ENCODE assay signal across 14 mouse cellular contexts in the genomic region with DNA sequence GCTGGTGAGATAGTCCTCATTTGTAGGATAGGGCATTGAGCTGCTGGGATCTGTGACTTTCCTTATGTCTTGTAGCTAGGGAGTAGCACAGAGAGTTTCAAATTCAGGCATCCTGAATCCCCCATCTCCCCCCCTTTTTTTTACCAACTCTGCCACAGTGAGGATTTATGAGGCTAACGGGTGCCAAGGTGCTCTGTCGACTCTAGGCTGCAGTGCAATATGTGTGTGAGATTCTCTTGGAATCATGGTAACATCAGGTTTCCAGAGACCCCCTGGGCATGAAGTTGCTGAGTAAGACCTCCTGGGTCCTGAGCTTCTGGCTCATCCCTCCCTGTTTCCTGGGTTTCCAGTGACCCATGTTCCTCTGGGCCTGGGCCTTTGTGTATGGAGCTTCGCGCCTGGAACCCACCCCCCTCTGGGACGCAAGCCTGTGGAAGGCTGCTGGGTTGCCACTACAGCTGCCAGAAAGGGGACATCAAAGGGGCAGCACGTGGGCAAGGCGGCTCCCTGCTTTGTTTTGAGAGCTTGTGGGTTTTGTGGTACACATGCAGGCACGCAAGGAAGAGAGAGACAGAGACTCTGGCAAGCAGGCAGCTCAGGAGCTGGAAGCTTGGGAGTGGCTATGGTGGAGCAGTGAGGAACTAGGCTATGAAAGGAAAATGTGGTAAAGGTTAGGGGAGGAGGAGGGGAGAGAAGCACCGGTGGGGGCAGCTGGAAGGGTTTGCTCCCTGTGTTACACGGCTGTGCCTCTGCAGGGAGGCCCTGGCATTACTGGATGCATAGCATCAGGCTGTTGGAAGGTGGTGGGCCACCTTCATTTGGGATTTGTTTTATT.
DNase-seq lines count a peak whose midpoint lies in the region; ATAC-seq and TF ChIP-seq lines count a peak whose summit lies in the region.
"Had no signal": no experiment of that assay in that cellular context is flagged by ENCODE, and none has a peak within 500 bp of the region (broad histone marks: within the 10 kb centered on the region; RNA-seq: fewer than 3 reads in every experiment).

No protein-coding gene starts in this region.

- no peaks in the 10 kb centered on the region for H3K27me3 ChIP-seq in embryonic facial prominence, embryonic 11.5 days (ENCODE audit: control insufficient read depth, insufficient read depth, low read length)
- H3K27me3 ChIP-seq in embryonic facial prominence, embryonic 10.5 days (replicated peaks; ENCODE audit: low read depth, poor library complexity, severe bottlenecking) = peaks cover 97% of the 10 kb centered on the region
- H3K27me3 ChIP-seq in forebrain, embryonic 11.5 days (ENCODE audit: control insufficient read depth, insufficient read depth, low read length) = peaks cover 12% of the 10 kb centered on the region
- H3K27me3 ChIP-seq in hindbrain, postnatal 0 days (ENCODE audit: insufficient read depth, low read length) = no peaks in the 10 kb centered on the region
- H3K27me3 ChIP-seq in thymus, adult 2 months (ENCODE audit: control insufficient read depth, insufficient read depth, low read length) = no peaks in the 10 kb centered on the region

- no peaks in the 10 kb centered on the region for H3K36me3 ChIP-seq in embryonic facial prominence, embryonic 11.5 days (replicated peaks; ENCODE audit: control insufficient read depth, insufficient read depth, low read depth, low read length)
- H3K36me3 ChIP-seq in embryonic facial prominence, embryonic 10.5 days (replicated peaks) = no peaks in the 10 kb centered on the region
- H3K36me3 ChIP-seq in forebrain, embryonic 11.5 days (ENCODE audit: control insufficient read depth, insufficient read depth, low read length) = no peaks in the 10 kb centered on the region
- H3K36me3 ChIP-seq in hindbrain, postnatal 0 days (ENCODE audit: insufficient read depth, low read length) = no peaks in the 10 kb centered on the region
- H3K36me3 ChIP-seq in thymus, adult 2 months (ENCODE audit: control insufficient read depth, insufficient read depth, low read length) = no peaks in the 10 kb centered on the region
- H3K36me3 ChIP-seq: heart, embryonic 15.5 days; intestine, embryonic 15.5 days; liver, embryonic 12.5 days; midbrain, embryonic 12.5 days had no signal

- DNase-seq in embryonic facial prominence, embryonic 11.5 days (ENCODE audit: low spot score) = peak; percentile 11
- DNase-seq in embryonic facial prominence, embryonic 10.5 days (ENCODE audit: low spot score) = no peak
- DNase-seq in forebrain, embryonic 11.5 days (ENCODE audit: low spot score) = no peak
- DNase-seq in hindbrain, postnatal 0 days (ENCODE audit: low spot score) = peak; percentile 12
- DNase-seq in thymus, adult 2 months = peak; percentile 55
- no peak for DNase-seq in natural killer cell, adult 2 months (ENCODE audit: low spot score in 2 of 2)
- no peak for DNase-seq in heart, postnatal 25 days (ENCODE audit: low spot score)
- DNase-seq in cerebellum, adult 18-20 months = no peak
- DNase-seq: gastrocnemius, postnatal 14 days had no signal

- no peaks in the 10 kb centered on the region for H3K4me1 ChIP-seq in embryonic facial prominence, embryonic 11.5 days (ENCODE audit: control insufficient read depth, insufficient read depth, low read length)
- peaks cover 7% of the 10 kb centered on the region for H3K4me1 ChIP-seq in embryonic facial prominence, embryonic 10.5 days
- H3K4me1 ChIP-seq in forebrain, embryonic 11.5 days (replicated peaks; ENCODE audit: control insufficient read depth, insufficient read depth, low read length) = no peaks in the 10 kb centered on the region
- no peaks in the 10 kb centered on the region for H3K4me1 ChIP-seq in hindbrain, postnatal 0 days (ENCODE audit: insufficient read depth, low read length)
- H3K4me1 ChIP-seq in thymus, adult 2 months (replicated peaks; ENCODE audit: control insufficient read depth, insufficient read depth, low read length) = peaks cover 27% of the 10 kb centered on the region
- H3K4me1 ChIP-seq: heart, embryonic 15.5 days; intestine, embryonic 15.5 days; liver, embryonic 12.5 days had no signal

- WGBS in embryonic facial prominence, embryonic 11.5 days = 49% methylated on average over 10 of the region's 10 CpGs
- WGBS in embryonic facial prominence, embryonic 10.5 days = 50% methylated on average over 10 of the region's 10 CpGs
- 47% methylated on average over 10 of the region's 10 CpGs for WGBS in forebrain, embryonic 11.5 days
- 47% methylated on average over 10 of the region's 10 CpGs for WGBS in hindbrain, postnatal 0 days
- 11% methylated on average over 10 of the region's 10 CpGs for WGBS in thymus, adult 2 months

- TF ChIP-seq CTCF in hindbrain, postnatal 0 days (IDR thresholded peaks at IDR 0.05; ENCODE audit: low read depth) = no peak
- TF ChIP-seq CTCF in thymus, adult 2 months (IDR thresholded peaks at IDR 0.05; ENCODE audit: borderline replicate concordance, control insufficient read depth, extremely low read depth, insufficient read depth, low read length, poor library complexity) = no peak

- no peak for ATAC-seq in embryonic facial prominence, embryonic 11.5 days (replicated peaks; ENCODE audit: insufficient number of reproducible peaks, low FRiP score, low TSS enrichment, low read depth)
- ATAC-seq in forebrain, embryonic 11.5 days (replicated peaks; ENCODE audit: low FRiP score) = peak; percentile 42
- peak; percentile 55; the same call in 1 of the 2 replicates for ATAC-seq in hindbrain, postnatal 0 days
- ATAC-seq: intestine, embryonic 15.5 days; liver, embryonic 12.5 days; lung, postnatal 0 days had no signal

- no peak overlapping the region for H3K4me3 ChIP-seq in embryonic facial prominence, embryonic 11.5 days (ENCODE audit: low read depth, low read length)
- no peak overlapping the region for H3K4me3 ChIP-seq in embryonic facial prominence, embryonic 10.5 days
- H3K4me3 ChIP-seq in forebrain, embryonic 11.5 days (ENCODE audit: low read depth, low read length) = no peak overlapping the region
- H3K4me3 ChIP-seq in hindbrain, postnatal 0 days (ENCODE audit: low read length) = no peak overlapping the region
- no peak overlapping the region for H3K4me3 ChIP-seq in thymus, adult 2 months (ENCODE audit: control insufficient read depth, insufficient read depth, low read length)
- H3K4me3 ChIP-seq: heart, embryonic 15.5 days; intestine, embryonic 15.5 days; liver, embryonic 12.5 days; midbrain, embryonic 12.5 days had no signal

- no peak overlapping the region for H3K9ac ChIP-seq in embryonic facial prominence, embryonic 11.5 days (replicated peaks; ENCODE audit: low read length)
- no peak overlapping the region for H3K9ac ChIP-seq in forebrain, embryonic 11.5 days (ENCODE audit: low read length)
- no peak overlapping the region for H3K9ac ChIP-seq in hindbrain, postnatal 0 days (replicated peaks; ENCODE audit: low read length)
- H3K9ac ChIP-seq: heart, embryonic 15.5 days; intestine, embryonic 15.5 days; liver, embryonic 12.5 days; midbrain, embryonic 12.5 days had no signal

- no peak overlapping the region for H3K27ac ChIP-seq in embryonic facial prominence, embryonic 11.5 days (replicated peaks; ENCODE audit: low read depth, low read length)
- H3K27ac ChIP-seq in embryonic facial prominence, embryonic 10.5 days (replicated peaks) = no peak overlapping the region
- H3K27ac ChIP-seq in forebrain, embryonic 11.5 days (ENCODE audit: low read depth, low read length) = no peak overlapping the region
- no peak overlapping the region for H3K27ac ChIP-seq in hindbrain, postnatal 0 days
- H3K27ac ChIP-seq in thymus, adult 2 months (ENCODE audit: control insufficient read depth, insufficient read depth, low read length) = peak overlapping the region; percentile 47; the same call in 1 of the 2 replicates
- H3K27ac ChIP-seq: heart, embryonic 15.5 days; intestine, embryonic 15.5 days; liver, embryonic 12.5 days; midbrain, embryonic 12.5 days had no signal

- H3K4me2 ChIP-seq in embryonic facial prominence, embryonic 11.5 days (ENCODE audit: low read depth, low read length) = no peak overlapping the region
- no peak overlapping the region for H3K4me2 ChIP-seq in forebrain, embryonic 11.5 days (ENCODE audit: low read depth, low read length, severe bottlenecking)
- no peak overlapping the region for H3K4me2 ChIP-seq in hindbrain, postnatal 0 days (ENCODE audit: low read depth, low read length)
- H3K4me2 ChIP-seq: heart, embryonic 15.5 days; intestine, embryonic 15.5 days; liver, embryonic 12.5 days; midbrain, embryonic 12.5 days had no signal

- intact Hi-C loops in heart, postnatal 25 days (cut with DNase I) = no loop called here

- H3K9me3 ChIP-seq in embryonic facial prominence, embryonic 11.5 days (replicated peaks; ENCODE audit: control insufficient read depth, low read length) = no peaks in the 10 kb centered on the region
- H3K9me3 ChIP-seq in embryonic facial prominence, embryonic 10.5 days = no peaks in the 10 kb centered on the region
- H3K9me3 ChIP-seq in forebrain, embryonic 11.5 days (ENCODE audit: control insufficient read depth, low read length) = no peaks in the 10 kb centered on the region
- H3K9me3 ChIP-seq in hindbrain, postnatal 0 days (ENCODE audit: low read length) = no peaks in the 10 kb centered on the region
- H3K9me3 ChIP-seq: heart, embryonic 15.5 days; intestine, embryonic 15.5 days; liver, embryonic 12.5 days; midbrain, embryonic 12.5 days had no signal

- no peak for TF ChIP-seq POLR2A in thymus, adult 2 months (IDR thresholded peaks at IDR 0.05; ENCODE audit: control insufficient read depth, extremely low read depth, insufficient read depth, low read length, poor library complexity)

Comparison
In these comparisons a context has a peak if more than half of its experiments do, and no peak if none do; other contexts are left out.
1. DNase-seq: peak in embryonic facial prominence, embryonic 11.5 days (single experiment), hindbrain, postnatal 0 days (single experiment) and thymus, adult 2 months (single experiment); none in embryonic facial prominence, embryonic 10.5 days (single experiment), forebrain, embryonic 11.5 days (single experiment), natural killer cell, adult 2 months (0 of 2), heart, postnatal 25 days (single experiment) and cerebellum, adult 18-20 months (0 of 2).